Mouse (Mus musculus) lung, postnatal 0 days (tissue): ENCODE results near the gene Fgfr1op. TPM values are rescaled to one million over a fixed set of nuclear protein-coding genes. Genes with fewer than 3 reads are reported as not detected.

ENCODE experiments used
- ATAC-seq: fragments of 200-750 bp; cut with Nextera tagmentation; 2 replicates; pipeline ENCODE4 v1.8.0; 2017; ENCODE audit warnings: moderate library complexity
- DNase-seq: peaks from one replicate; pipeline ENCODE4 v3.0.0-alpha.2; 2016; ENCODE audit warnings: low spot score
- H3K27ac ChIP-seq: fragments of 300-500 bp; sonication (generic); 2 replicates; pipeline ENCODE4 v1.5.1; 2014; ENCODE audit warnings: antibody characterized with exemption, mild to moderate bottlenecking, low read length, mixed read lengths
- H3K27me3 ChIP-seq: fragments of 300-500 bp; sonication (generic); replicated peaks from 2 replicates; pipeline ENCODE4 v1.6.1; 2014; ENCODE audit warnings: low read length, mixed read lengths; ENCODE audit not compliant: insufficient read depth
- H3K36me3 ChIP-seq: fragments of 300-500 bp; sonication (generic); 2 replicates; pipeline ENCODE4 v1.6.1; 2014; ENCODE audit warnings: low read length, mixed read lengths; ENCODE audit not compliant: insufficient read depth
- H3K4me1 ChIP-seq: fragments of 300-500 bp; sonication (generic); 2 replicates; pipeline ENCODE4 v1.6.1; 2014; ENCODE audit warnings: antibody characterized with exemption, low read depth, low read length, mixed read lengths; ENCODE audit not compliant: insufficient read depth
- H3K4me2 ChIP-seq: fragments of 300-500 bp; sonication (generic); replicated peaks from 2 replicates; pipeline ENCODE4 v1.6.1; 2014; ENCODE audit warnings: low read depth, mild to moderate bottlenecking, low read length, moderate library complexity, mixed read lengths
- H3K4me3 ChIP-seq: fragments of 300-500 bp; sonication (generic); 2 replicates; pipeline ENCODE4 v1.5.1; 2014; ENCODE audit warnings: low read depth, low read length
- H3K9ac ChIP-seq: fragments of 300-500 bp; sonication (generic); replicated peaks from 2 replicates; pipeline ENCODE4 v1.6.1; 2014; ENCODE audit warnings: low read depth, mild to moderate bottlenecking
- H3K9me3 ChIP-seq: fragments of 300-500 bp; sonication (generic); 2 replicates; pipeline ENCODE4 v1.6.1; 2016; ENCODE audit warnings: low read length, mixed read lengths
- CTCF ChIP-seq: IDR thresholded peaks from 2 replicates; pipeline ENCODE4 v1.5.1; 2016; ENCODE audit warnings: antibody characterized with exemption, mild to moderate bottlenecking
- EP300 ChIP-seq: IDR thresholded peaks from 2 replicates; pipeline ENCODE4 v1.6.1; 2016; ENCODE audit warnings: antibody characterized with exemption, mild to moderate bottlenecking, control low read depth
- whole genome bisulfite sequencing: fragments of 180-500 bp; shearing (Covaris S2); extraction: QIAGEN DNeasy Blood & Tissue Kit; methylation state at CpG from one replicate; pipeline ENCODE4 v1.1.7; 2014; 5-methylcytosine and 5-hydroxymethylcytosine counted together
- polyA plus RNA-seq: library from polyadenylated mRNA; unstranded; fragments of >200 nt; fragmentation: Nextera tagmentation; extraction: Ambion mirVana; gene quantifications from 2 replicates; pipeline ENCODE4 v1.2.1, GENCODE M21; 2015

Gene Fgfr1op
- polyA plus RNA-seq, 1 experiment from 2014 or later = 17.7 TPM

DNA sequence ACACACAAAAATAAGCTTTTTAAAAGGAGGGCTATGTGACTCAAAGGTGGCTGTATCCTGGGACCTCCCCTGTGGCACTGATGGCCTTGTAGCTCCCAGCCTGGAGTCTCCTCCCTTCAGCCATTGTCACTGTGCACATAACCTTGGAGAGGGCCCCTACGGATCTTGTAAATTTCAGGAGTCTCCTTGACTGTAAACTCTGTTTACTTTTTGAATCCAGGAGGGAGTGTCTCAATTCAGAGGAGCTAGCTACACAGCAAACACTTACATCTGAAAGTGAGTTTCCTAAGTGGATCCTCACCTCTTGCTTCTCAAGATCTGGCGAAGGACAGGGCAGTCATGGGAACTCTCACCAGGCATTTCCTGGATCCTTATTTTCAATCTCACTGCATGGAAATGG, 78.8 kb downstream of the Fgfr1op start:
- WGBS = 33% methylated on average over 2 of the region's 2 CpGs

DNA sequence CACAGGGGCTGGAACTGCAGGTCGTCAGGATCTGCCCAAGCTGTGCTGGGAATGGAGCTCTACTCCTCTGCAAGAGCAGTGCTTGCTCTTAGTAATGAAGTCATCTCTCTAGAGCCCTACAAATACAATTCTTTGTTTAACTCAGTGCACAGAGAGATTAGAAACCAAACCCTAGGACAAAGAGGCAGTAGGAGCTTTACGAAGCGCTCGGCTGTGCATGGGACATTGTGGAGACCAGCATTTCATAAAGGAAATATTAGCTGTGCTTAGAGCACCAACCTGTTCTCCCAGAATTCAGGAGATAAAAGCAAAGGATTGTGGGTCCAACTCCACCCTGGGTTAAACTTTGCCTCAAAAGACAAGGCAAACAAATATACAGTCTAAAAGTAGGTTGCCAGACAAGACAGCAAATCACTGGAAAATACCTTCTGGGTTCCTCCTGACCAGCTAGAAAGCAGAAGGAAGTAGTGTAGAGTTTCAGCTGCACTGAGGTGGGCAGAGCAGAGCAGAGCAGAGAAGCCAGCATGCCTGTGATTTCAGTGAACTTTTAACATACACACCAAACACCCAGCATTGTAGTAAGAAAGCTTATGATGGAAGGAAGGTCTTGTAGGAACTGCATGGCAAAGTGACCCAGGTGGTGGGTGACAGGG, 80.9 kb downstream of the Fgfr1op start:
- Histone ChIP-seq H3K27ac (no peak overlapping the region), H3K4me2 (no peak overlapping the region), H3K4me3 (no peak overlapping the region), H3K9me3 (no peaks in the 10 kb centered on the region), H3K9ac (no peak overlapping the region), H3K27me3 (no peaks in the 10 kb centered on the region), H3K36me3 (no peaks in the 10 kb centered on the region), H3K4me1 (no peaks in the 10 kb centered on the region)
- no peak for ATAC-seq
- 54% methylated on average over 4 of the region's 4 CpGs for WGBS
- no peak for DNase-seq
- TF ChIP-seq CTCF (no peak), EP300 (no peak)

More for the DNA sequence above, 78.8 kb downstream of the Fgfr1op start:
- no peak overlapping the region for H3K4me3 ChIP-seq
- no peaks in the 10 kb centered on the region for H3K36me3 ChIP-seq
- H3K4me2 ChIP-seq = no peak overlapping the region
- ATAC-seq (peak; percentile 81), DNase-seq (peak; percentile 69)
- no peaks in the 10 kb centered on the region for H3K9me3 ChIP-seq
- no peak overlapping the region for H3K27ac ChIP-seq
- H3K27me3 ChIP-seq = no peaks in the 10 kb centered on the region
- H3K9ac ChIP-seq = no peak overlapping the region
- no peaks in the 10 kb centered on the region for H3K4me1 ChIP-seq
- TF ChIP-seq CTCF = no peak
- peak; percentile 41; the same call in 1 of the 2 replicates for TF ChIP-seq EP300

Other genes with a start within 250 kb of the Fgfr1op start
- gene Tagap, start 239.5 kb upstream of the Fgfr1op start, polyA plus RNA-seq = 1.3 and 1.4 TPM in 2 replicates
- gene Rsph3a, start 219.9 kb upstream of the Fgfr1op start, polyA plus RNA-seq = 58.1 and 60.5 TPM in 2 replicates
- gene Gm49673, start 17.7 kb upstream of the Fgfr1op start, polyA plus RNA-seq = 0.13 and 0.50 TPM in 2 replicates
- gene Rnaset2a, start 17.4 kb upstream of the Fgfr1op start, polyA plus RNA-seq = 79.7 and 80.0 TPM in 2 replicates
- 0.38 and 0.56 TPM in 2 replicates for gene Ccr6, start 70.5 kb downstream of the Fgfr1op start, polyA plus RNA-seq
- gene Mpc1, start 117.4 kb downstream of the Fgfr1op start, polyA plus RNA-seq = 283 and 288 TPM in 2 replicates
- 113 and 115 TPM in 2 replicates for gene Sft2d1, start 145.6 kb downstream of the Fgfr1op start, polyA plus RNA-seq
- 7.6 and 7.7 TPM in 2 replicates for gene Prr18, start 172.0 kb downstream of the Fgfr1op start, polyA plus RNA-seq
- 0.93 and 1.3 TPM in 2 replicates for gene T2, start 190.5 kb downstream of the Fgfr1op start, polyA plus RNA-seq